Mouse (Mus musculus) left cerebral cortex, adult 6 months (tissue): Measurements from ENCODE around the gene Taar7b. TPM values are rescaled to one million over a fixed set of nuclear protein-coding genes. Genes with fewer than 3 reads are reported as not detected.

ENCODE experiments used
- long read RNA-seq, 2 experiments: library from polyadenylated mRNA; unstranded; transcript quantifications; one replicate each; pipeline ENCODE4 v2.0.0; 2019 to 2020
- polyA plus RNA-seq: library from polyadenylated mRNA; unstranded; fragments of <200 nt; fragmentation: Nextera tagmentation; gene quantifications from 2 replicates; pipeline ENCODE4 v1.2.3, GENCODE M21; 2021

Gene Taar7b
- polyA plus RNA-seq, result not detected in 2 replicates
- long read RNA-seq, experiment 1, result 0 reads
- long read RNA-seq, experiment 2, result 0 reads

DNA sequence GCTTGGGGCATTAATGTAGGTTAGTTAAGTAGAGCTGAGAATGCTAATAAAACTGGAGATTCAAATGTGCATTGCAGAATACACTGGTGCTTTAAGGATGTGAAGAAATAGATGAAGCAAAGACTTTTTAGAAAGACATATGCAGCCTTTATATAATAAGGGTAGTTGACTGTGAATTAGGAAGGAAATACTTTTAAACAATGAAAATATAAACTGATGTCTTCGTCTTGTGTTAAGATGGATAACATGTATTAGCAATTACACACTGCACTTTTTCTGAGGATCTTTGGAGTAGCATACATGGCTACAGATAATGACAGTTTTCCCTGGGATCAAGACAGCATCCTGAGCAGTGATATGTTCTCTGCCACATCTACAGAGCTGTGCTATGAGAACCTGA is at the start of gene Taar7b:
Gene Taar7b (plus strand): TSS at position 301 of the 400 bp plus-strand sequence.

DNA sequence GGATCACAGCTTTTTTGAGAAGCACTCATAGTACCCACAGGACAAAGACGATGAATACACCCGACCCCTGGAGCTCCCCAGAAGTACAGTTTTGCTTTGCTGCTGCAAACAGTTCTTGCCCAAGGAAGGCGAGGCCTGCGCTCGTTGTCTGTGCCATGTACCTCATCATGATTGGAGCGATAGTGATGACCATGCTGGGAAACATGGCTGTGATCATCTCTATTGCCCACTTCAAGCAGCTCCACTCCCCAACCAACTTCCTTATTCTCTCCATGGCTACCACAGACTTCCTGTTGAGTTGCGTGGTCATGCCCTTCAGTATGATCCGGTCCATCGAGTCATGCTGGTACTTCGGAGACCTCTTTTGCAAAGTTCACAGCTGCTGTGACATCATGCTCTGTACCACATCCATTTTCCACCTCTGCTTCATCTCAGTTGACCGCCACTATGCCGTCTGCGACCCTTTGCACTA is 39.3 kb upstream of the Taar7b start, which contains the start of gene Taar4:
Gene Taar4 (plus strand): TSS at position 51 of the 472 bp plus-strand sequence.

DNA sequence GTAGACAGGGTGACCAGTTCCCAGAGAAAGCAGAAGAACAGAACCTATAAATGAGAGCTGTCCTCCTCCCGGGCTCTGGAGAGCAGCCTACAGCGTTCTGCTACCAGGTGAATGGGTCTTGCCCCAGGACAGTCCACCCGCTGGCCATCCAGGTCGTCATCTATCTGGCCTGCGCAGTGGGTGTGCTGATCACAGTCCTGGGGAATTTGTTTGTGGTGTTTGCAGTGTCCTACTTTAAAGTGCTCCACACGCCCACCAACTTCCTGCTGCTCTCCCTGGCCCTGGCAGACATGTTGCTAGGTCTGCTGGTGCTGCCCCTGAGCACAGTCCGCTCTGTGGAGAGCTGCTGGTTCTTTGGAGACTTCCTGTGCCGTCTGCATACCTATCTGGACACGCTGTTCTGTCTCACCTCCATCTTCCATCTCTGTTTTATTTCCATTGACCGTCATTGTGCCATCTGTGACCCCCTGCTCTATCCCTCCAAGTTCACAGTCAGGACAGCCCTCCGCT is 29.0 kb upstream of the Taar7b start, which contains the start of gene Taar5:
Gene Taar5 (plus strand): TSS at position 51 of the 510 bp plus-strand sequence.

DNA sequence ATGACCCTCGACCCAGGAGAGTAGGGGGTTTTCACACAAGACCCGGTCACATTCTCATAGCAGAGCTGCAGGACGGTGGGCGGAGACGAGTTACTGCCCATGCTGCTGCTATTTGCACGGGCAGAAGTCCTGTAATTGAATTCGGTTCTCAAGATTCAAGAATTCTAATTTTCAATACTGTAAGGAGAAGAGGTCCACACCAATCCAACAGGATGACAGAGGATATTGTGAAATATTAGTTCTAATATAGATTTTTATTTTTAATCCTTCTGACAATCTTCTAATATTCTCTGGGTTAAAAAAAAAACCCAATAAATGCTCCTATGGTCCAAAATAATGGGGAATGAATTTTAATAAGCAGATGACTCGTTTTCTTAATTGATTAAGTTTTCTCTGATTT is 14.2 kb upstream of the Taar7b start, which contains the start of gene Taar6:
Gene Taar6 (minus strand): TSS at position 101 of the 400 bp plus-strand sequence.

DNA sequence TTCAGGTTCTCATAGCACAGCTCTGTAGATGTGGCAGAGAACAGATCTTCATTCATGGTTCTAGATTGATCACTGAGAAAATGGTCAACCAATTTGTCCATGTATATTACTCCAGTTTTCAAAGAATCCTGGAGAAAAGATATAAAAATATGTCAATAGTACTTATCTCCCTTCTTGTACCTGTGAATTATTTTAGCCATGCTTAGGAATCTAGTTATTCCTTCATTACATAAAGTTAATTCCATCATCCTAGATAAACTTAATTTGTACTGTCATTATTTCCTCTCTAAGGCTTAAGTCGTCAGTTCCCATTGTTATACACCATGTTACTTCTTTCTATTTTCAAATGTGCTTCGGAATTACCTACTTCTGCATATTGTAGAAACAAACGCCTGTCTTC is 6.4 kb upstream of the Taar7b start, which contains the start of gene Taar7a:
Gene Taar7a (minus strand): TSS at position 101 of the 400 bp plus-strand sequence.

DNA sequence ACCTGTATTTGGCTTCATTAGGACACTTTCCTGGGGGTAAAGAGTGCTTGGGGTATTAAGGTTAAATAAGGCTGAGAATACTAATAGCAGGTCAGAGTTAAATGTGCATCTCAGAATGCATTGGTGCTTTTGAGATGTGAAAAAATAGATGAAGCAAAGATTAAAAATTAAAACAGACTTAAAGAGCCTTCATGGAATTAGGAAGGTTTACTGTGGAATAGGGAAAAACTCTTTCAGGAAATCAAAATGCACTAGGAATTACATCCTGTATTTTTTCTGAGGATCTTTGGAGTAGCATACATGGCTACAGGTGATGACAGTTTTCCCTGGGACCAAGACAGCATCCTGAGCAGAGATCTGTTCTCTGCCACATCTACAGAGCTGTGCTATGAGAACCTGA is 27.2 kb downstream of the Taar7b start, which contains the start of gene Taar7d:
Gene Taar7d (plus strand): TSS at position 301 of the 400 bp plus-strand sequence.

DNA sequence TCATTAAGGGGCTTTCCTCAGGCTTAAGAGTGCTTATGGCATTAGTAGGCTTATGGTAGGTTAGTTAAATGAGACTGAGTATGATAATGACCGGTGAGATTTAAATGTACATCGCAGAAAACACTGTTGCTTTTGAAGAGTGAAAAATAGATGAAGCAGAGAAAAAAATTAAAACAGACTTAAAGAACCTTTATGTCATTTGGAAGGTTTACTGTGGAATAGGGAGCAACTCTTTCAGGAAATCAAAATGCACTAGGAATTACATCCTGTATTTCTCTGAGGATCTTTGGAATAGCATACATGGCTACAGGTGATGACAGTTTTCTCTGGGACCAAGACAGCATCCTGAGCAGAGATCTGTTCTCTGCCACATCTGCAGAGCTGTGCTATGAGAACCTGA is 37.6 kb downstream of the Taar7b start, which contains the start of gene Taar7e:
Gene Taar7e (plus strand): TSS at position 301 of the 400 bp plus-strand sequence.

DNA sequence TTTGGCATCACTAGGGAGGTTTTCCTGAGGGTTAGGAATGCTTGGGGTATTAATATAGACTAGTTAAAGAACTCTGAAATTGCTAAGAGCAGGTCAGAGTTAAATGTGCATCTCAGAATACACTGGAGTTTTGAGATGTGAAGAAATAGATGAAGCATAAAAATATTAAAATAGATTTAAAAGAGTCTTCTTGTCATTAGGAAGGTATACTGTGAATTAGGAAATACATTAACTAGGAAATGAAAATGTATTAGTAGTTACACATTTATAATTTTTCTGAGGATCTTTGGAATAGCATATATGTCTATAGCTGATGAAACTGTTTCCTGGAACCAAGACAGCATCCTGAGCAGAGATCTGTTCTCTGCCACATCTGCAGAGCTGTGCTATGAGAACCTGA is 49.5 kb downstream of the Taar7b start, which contains the start of gene Taar7f:
Gene Taar7f (plus strand): TSS at position 301 of the 400 bp plus-strand sequence.

Other genes with a start within 250 kb of the Taar7b start
- 850 and 1,172 TPM in 2 replicates for gene Rps12, start 212.7 kb upstream of the Taar7b start, polyA plus RNA-seq
- gene Slc18b1, start 203.0 kb upstream of the Taar7b start, polyA plus RNA-seq, result 11.2 and 14.0 TPM in 2 replicates
- not detected in 2 replicates for gene Vnn3, start 148.5 kb upstream of the Taar7b start, polyA plus RNA-seq
- 0.30 and 0.70 TPM in 2 replicates for gene Vnn1, start 105.3 kb upstream of the Taar7b start, polyA plus RNA-seq
- not detected in 2 replicates for gene Taar1, start 79.6 kb upstream of the Taar7b start, polyA plus RNA-seq
- gene Taar2, start 61.4 kb upstream of the Taar7b start, polyA plus RNA-seq, result not detected in 2 replicates
- not detected in 2 replicates for gene Taar3, start 50.4 kb upstream of the Taar7b start, polyA plus RNA-seq
- not detected in 2 replicates for gene Taar4, start 39.4 kb upstream of the Taar7b start, polyA plus RNA-seq
- gene Taar5, start 29.2 kb upstream of the Taar7b start, polyA plus RNA-seq, result not detected in 2 replicates
- not detected in 2 replicates for gene Taar6, start 14.3 kb upstream of the Taar7b start, polyA plus RNA-seq
- gene Taar7a, start 6.5 kb upstream of the Taar7b start, polyA plus RNA-seq, result not detected in 2 replicates
- not detected in 2 replicates for gene Taar7d, start 27.3 kb downstream of the Taar7b start, polyA plus RNA-seq
- not detected in 2 replicates for gene Taar7e, start 37.7 kb downstream of the Taar7b start, polyA plus RNA-seq
- gene Taar7f, start 49.6 kb downstream of the Taar7b start, polyA plus RNA-seq, result not detected in 2 replicates
- not detected in 2 replicates for gene Taar8a, start 76.6 kb downstream of the Taar7b start, polyA plus RNA-seq
- gene Taar8b, start 92.4 kb downstream of the Taar7b start, polyA plus RNA-seq, result not detected in 2 replicates
- gene Taar8c, start 102.0 kb downstream of the Taar7b start, polyA plus RNA-seq, result not detected in 2 replicates
- gene Taar9, start 109.6 kb downstream of the Taar7b start, polyA plus RNA-seq, result not detected in 2 replicates
- 155 and 242 TPM in 2 replicates for gene Stx7, start 149.4 kb downstream of the Taar7b start, polyA plus RNA-seq
- 3.2 TPM in 2 replicates for gene Moxd1, start 223.6 kb downstream of the Taar7b start, polyA plus RNA-seq